Mouse (Mus musculus) embryo, embryonic 11 days (tissue): ENCODE results near the gene Grik4.

Experiments
- DNase-seq: peaks from one replicate; pipeline ENCODE4 v3.0.0-alpha.2; 2015

Grik4 gene

GRCm38 (mm10) chr9:42550116-42550515 is 394.2 kb downstream of the Grik4 start:
- DNase-seq: peak; percentile 74

GRCm38 (mm10) chr9:42548981-42549380 is 395.3 kb downstream of the Grik4 start:
- DNase-seq: no peak

- no peak for DNase-seq
Observed at GRCm38 (mm10) chr9:42544521-42544920, 399.8 kb downstream of the Grik4 start.

- DNase-seq: no peak
Observed at GRCm38 (mm10) chr9:42533491-42533890, 410.8 kb downstream of the Grik4 start.

GRCm38 (mm10) chr9:42533041-42533440 is 411.3 kb downstream of the Grik4 start:
- DNase-seq: peak; percentile 34

- DNase-seq: no peak
Observed at GRCm38 (mm10) chr9:42531951-42532350, 412.3 kb downstream of the Grik4 start.

- DNase-seq: peak; percentile 71
Observed at GRCm38 (mm10) chr9:42530221-42531152, 413.8 kb downstream of the Grik4 start.

GRCm38 (mm10) chr9:42520587-42521084 is 423.7 kb downstream of the Grik4 start:
- DNase-seq: peak; percentile 62

- peak; percentile 21 for DNase-seq
Observed at GRCm38 (mm10) chr9:42518163-42518562, 426.1 kb downstream of the Grik4 start.

GRCm38 (mm10) chr9:42513159-42513558 is 431.1 kb downstream of the Grik4 start:
- no peak for DNase-seq

GRCm38 (mm10) chr9:42512312-42512711 is 432.0 kb downstream of the Grik4 start:
- no peak for DNase-seq

- no peak for DNase-seq
Observed at GRCm38 (mm10) chr9:42508235-42508634, 436.1 kb downstream of the Grik4 start.

GRCm38 (mm10) chr9:42507709-42508108 is 436.6 kb downstream of the Grik4 start, which contains the start of gene Tbcel:
Tbcel (minus strand) TSS chr9:42507809.
- no peak for DNase-seq

- no peak for DNase-seq
Observed at GRCm38 (mm10) chr9:42507022-42507421, 437.3 kb downstream of the Grik4 start.

- no peak for DNase-seq
Observed at GRCm38 (mm10) chr9:42504971-42505510, 439.3 kb downstream of the Grik4 start.

- no peak for DNase-seq
Observed at GRCm38 (mm10) chr9:42504559-42504958, 439.7 kb downstream of the Grik4 start.

GRCm38 (mm10) chr9:42503709-42504108 is 440.6 kb downstream of the Grik4 start:
- DNase-seq: no peak

GRCm38 (mm10) chr9:42496296-42496695 is 448.0 kb downstream of the Grik4 start:
- DNase-seq: no peak

- no peak for DNase-seq
Observed at GRCm38 (mm10) chr9:42491780-42492179, 452.5 kb downstream of the Grik4 start.

- no peak for DNase-seq
Observed at GRCm38 (mm10) chr9:42490589-42491382, 453.5 kb downstream of the Grik4 start.

GRCm38 (mm10) chr9:42488071-42488470 is 456.2 kb downstream of the Grik4 start:
- DNase-seq: no peak

- no peak for DNase-seq
Observed at GRCm38 (mm10) chr9:42486913-42487312, 457.4 kb downstream of the Grik4 start.

- DNase-seq: no peak
Observed at GRCm38 (mm10) chr9:42484667-42485066, 459.6 kb downstream of the Grik4 start.
